Mouse (Mus musculus) CH12.LX (cell line): ENCODE data around the gene Tm7sf2. TPM values are rescaled to one million over a fixed set of nuclear protein-coding genes. Genes with fewer than 3 reads are reported as not detected.
A peak's percentile ranks its signal among the peaks of the same experiment; 100 is the strongest.

Experiments used
- DNase-seq: peaks from one replicate; pipeline ENCODE4 v3.0.0-alpha.2; 2013; ENCODE audit errors: extremely low read depth
- H3K27ac ChIP-seq: 2 replicates; pipeline ENCODE4 v1.5.1; 2012; ENCODE audit warnings: low read depth, mild to moderate bottlenecking, control low read depth, moderate library complexity; ENCODE audit not compliant: insufficient read depth
- H3K27me3 ChIP-seq: replicated peaks from 2 replicates; pipeline ENCODE3; 2012; ENCODE audit warnings: inconsistent platforms
- H3K36me3 ChIP-seq, 2 experiments: replicated peaks in 1 of 2; 2 replicates each; pipeline versions ENCODE3 to v1.6.1; 2012; ENCODE audit warnings: inconsistent platforms in 1 of 2, low read length in 1 of 2, mild to moderate bottlenecking in 1 of 2, mixed read lengths in 1 of 2, moderate library complexity in 1 of 2; ENCODE audit not compliant: control insufficient read depth in 1 of 2, insufficient read depth in 1 of 2
- H3K4me1 ChIP-seq, 2 experiments: 2 replicates each; pipeline ENCODE4 v1.6.1; 2012; ENCODE audit warnings: inconsistent platforms in 1 of 2, moderate library complexity in 1 of 2; ENCODE audit not compliant: insufficient read depth in 2 of 2, control insufficient read depth in 1 of 2
- H3K4me2 ChIP-seq: 2 replicates; pipeline ENCODE4 v1.6.1; 2012; ENCODE audit warnings: low read depth, mild to moderate bottlenecking, control low read depth; ENCODE audit not compliant: poor library complexity, insufficient read depth, severe bottlenecking
- H3K4me3 ChIP-seq, 3 experiments: fragments of 150-350 bp in 1 of 3; sonication (generic) in 1 of 3; replicated peaks in 1 of 3; 2 replicates each; pipeline versions ENCODE3 to v1.5.1; 2011 to 2012; ENCODE audit warnings: low read depth in 2 of 3, low read length in 2 of 3, mild to moderate bottlenecking in 2 of 3, moderate library complexity in 2 of 3, control low read depth in 1 of 3, improper control_type of control experiment in 1 of 3, inconsistent platforms in 1 of 3, mixed read lengths in 1 of 3; ENCODE audit not compliant: poor library complexity in 1 of 3
- H3K79me2 ChIP-seq: replicated peaks from 2 replicates; pipeline ENCODE4 v1.6.1; 2012; ENCODE audit warnings: mild to moderate bottlenecking, moderate library complexity; ENCODE audit not compliant: control insufficient read depth, poor library complexity, insufficient read depth, severe bottlenecking; ENCODE audit errors: extremely low read depth
- H3K9ac ChIP-seq: 2 replicates; pipeline ENCODE4 v1.6.1; 2012; ENCODE audit warnings: low read depth, mild to moderate bottlenecking, control low read depth, moderate library complexity; ENCODE audit not compliant: insufficient read depth
- H3K9me3 ChIP-seq: replicated peaks from 2 replicates; pipeline ENCODE3; 2012; ENCODE audit warnings: low read length, inconsistent platforms, mixed read lengths
- CHD1 ChIP-seq: IDR thresholded peaks from 2 replicates; pipeline ENCODE4 v1.6.1; 2012; ENCODE audit warnings: low read depth, low read length, improper control_type of control experiment, inconsistent platforms
- CTCF ChIP-seq, 2 experiments: IDR thresholded peaks in 1 of 2; conservative IDR thresholded peaks in 1 of 2; 2 replicates each; pipeline ENCODE4 v1.5.1; 2011 to 2012; ENCODE audit warnings: low read depth in 2 of 2, low read length in 2 of 2, improper control_type of control experiment in 1 of 2, inconsistent platforms in 1 of 2, mild to moderate bottlenecking in 1 of 2, moderate library complexity in 1 of 2
- GABPA ChIP-seq: IDR thresholded peaks from 2 replicates; pipeline ENCODE4 v1.6.1; 2012; ENCODE audit warnings: low read depth, low read length, improper control_type of control experiment, inconsistent platforms; ENCODE audit not compliant: insufficient replicate concordance
- HCFC1 ChIP-seq: IDR thresholded peaks from 2 replicates; pipeline ENCODE4 v1.6.1; 2012; ENCODE audit warnings: low read depth, mild to moderate bottlenecking, inconsistent platforms, low read length, improper control_type of control experiment
- KAT2A ChIP-seq: IDR thresholded peaks from 2 replicates; pipeline ENCODE4 v1.6.1; 2012; ENCODE audit warnings: low read length, improper control_type of control experiment, inconsistent platforms; ENCODE audit not compliant: insufficient replicate concordance
- POLR2A ChIP-seq: IDR thresholded peaks from 2 replicates; pipeline ENCODE4 v1.6.1; 2011; ENCODE audit warnings: low read depth, mild to moderate bottlenecking, improper control_type of control experiment, low read length
- RCOR1 ChIP-seq: conservative IDR thresholded peaks from 2 replicates; pipeline ENCODE4 v1.6.1; 2012; ENCODE audit warnings: low read depth, mild to moderate bottlenecking, inconsistent platforms, low read length, improper control_type of control experiment
- SIN3A ChIP-seq: IDR thresholded peaks from 2 replicates; pipeline ENCODE4 v1.6.1; 2012; ENCODE audit warnings: low read length, improper control_type of control experiment, inconsistent platforms
- TBP ChIP-seq: conservative IDR thresholded peaks from 2 replicates; pipeline ENCODE4 v1.6.1; 2011; ENCODE audit warnings: low read depth, low read length, improper control_type of control experiment
- UBTF ChIP-seq: IDR thresholded peaks from 2 replicates; pipeline ENCODE4 v1.6.1; 2012; ENCODE audit warnings: low read depth, mild to moderate bottlenecking, inconsistent platforms, low read length, improper control_type of control experiment, moderate library complexity
- ZC3H11A ChIP-seq: IDR thresholded peaks from 2 replicates; pipeline ENCODE4 v1.6.1; 2012; ENCODE audit warnings: low read depth, mild to moderate bottlenecking, inconsistent platforms, low read length, improper control_type of control experiment
- dilution Hi-C: fragments of 300-500 bp; cut with MboI; formaldehyde crosslinking; loops from 2 replicates; pipeline ENCODE4 v1.14.3; 2020; ENCODE audit warnings: low sequenced_read_pairs; ENCODE audit not compliant: extremely low pct_unique_long_range_greater_than_20kb, extremely low pct_ligation_motif_present
- in situ Hi-C: fragments of 300-500 bp; cut with MboI; formaldehyde crosslinking; loops from 3 replicates; pipeline ENCODE4 v1.14.3; 2019; ENCODE audit warnings: low sequenced_read_pairs, low pct_ligation_motif_present, low pct_unique_long_range_greater_than_20kb, mixed read lengths
- polyA plus RNA-seq: library from polyadenylated mRNA; unstranded; fragments of >175 nt; gene quantifications from 2 replicates; pipeline ENCODE4 v1.2.1, GENCODE M21; 2012; ENCODE audit warnings: low read depth; ENCODE audit not compliant: insufficient read length
- total RNA-seq, 2 experiments: library from RNA; depleted of rRNA; stranded (reverse); fragments of 300-350 nt in 1 of 2; fragments of >200 nt in 1 of 2; gene quantifications; 2 replicates each; pipeline ENCODE4 v1.2.3; 2012 to 2014

The Tm7sf2 gene
- total and polyA plus RNA-seq, 3 experiments: 10.8 to 15.1 (median 11.7) TPM

DNA sequence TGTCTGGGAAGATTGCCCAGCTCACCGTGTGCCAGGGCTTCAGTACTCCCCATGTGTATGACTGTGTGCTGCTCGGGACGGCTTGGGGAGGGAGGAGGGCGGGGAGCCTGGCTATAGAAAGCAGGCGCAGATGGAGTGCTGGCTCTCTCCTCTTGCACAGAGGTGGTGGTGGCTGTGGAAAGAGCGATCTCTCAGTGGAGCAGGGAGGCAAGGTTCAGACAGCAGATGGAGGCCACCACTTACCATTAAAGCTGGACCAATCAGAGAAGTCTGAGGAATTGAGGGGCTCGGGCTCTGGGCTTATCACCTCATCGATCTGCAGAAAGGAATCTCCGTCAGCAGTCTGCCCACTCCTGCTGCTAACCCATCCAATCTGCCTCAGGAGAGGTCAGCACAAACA lies 14.0 kb upstream of the Tm7sf2 start, which contains the start of gene Gm28374:
TSS of gene Gm28374 (minus strand) at position 101 of the 400 bp plus-strand sequence.
- in situ Hi-C loops: no loop called here

GRCm38 (mm10) chr19:6079983-6080480 lies 11.9 kb upstream of the Tm7sf2 start, which contains the start of gene Tmem262:
Tmem262 (plus strand) TSS chr19:6080033.
- dilution Hi-C loops: no loop called here
- TF ChIP-seq POLR2A (0 out of 2 replicates have a peak, but pooled peaks have one; percentile 14), SIN3A (no peak)
- in situ Hi-C loops: no loop called here
- peaks cover 29 to 51% of the 10 kb centered on the region in 2 experiments for H3K36me3 ChIP-seq
- no peak for DNase-seq
- H3K27ac ChIP-seq: no peak within 1 kb of the TSS
- H3K27me3 ChIP-seq: no peaks in the 10 kb centered on the region
- H3K4me2 ChIP-seq: no peak within 1 kb of the TSS
- H3K4me3 ChIP-seq: no peak within 1 kb of the TSS
- no peak within 1 kb of the TSS for H3K9ac ChIP-seq
- peaks cover 7 to 32% of the 10 kb centered on the region in 2 experiments for H3K4me1 ChIP-seq
- H3K9me3 ChIP-seq: no peaks in the 10 kb centered on the region
- H3K79me2 ChIP-seq: peaks cover 28% of the 10 kb centered on the region

More for the DNA sequence above, 14.0 kb upstream of the Tm7sf2 start, which contains the start of gene Gm28374:
- dilution Hi-C loops: no loop called here
- Histone ChIP-seq H3K4me3 (no peak within 1 kb of the TSS), H3K27ac (no peak within 1 kb of the TSS), H3K9me3 (no peaks in the 10 kb centered on the region), H3K4me1 (peaks cover 4 to 32% of the 10 kb centered on the region in 2 experiments), H3K36me3 (peaks cover 36 to 55% of the 10 kb centered on the region in 2 experiments), H3K9ac (no peak within 1 kb of the TSS), H3K27me3 (no peaks in the 10 kb centered on the region), H3K79me2 (peaks cover 28% of the 10 kb centered on the region), H3K4me2 (no peak within 1 kb of the TSS)
- no peak for DNase-seq
- TF ChIP-seq CTCF (conservative IDR thresholded peaks at IDR 0.05 in 1 of 2, IDR thresholded peaks at IDR 0.05 in 1 of 2; ENCODE audit: low read depth in 2 of 2, low read length in 2 of 2): no peak
- TF ChIP-seq ZC3H11A: no peak
- no peak for TF ChIP-seq CHD1
- TF ChIP-seq UBTF: no peak
- no peak for TF ChIP-seq KAT2A
- TF ChIP-seq TBP: no peak
- TF ChIP-seq RCOR1: no peak
- no peak for TF ChIP-seq POLR2A
- TF ChIP-seq HCFC1: no peak
- no peak for TF ChIP-seq GABPA
